Mouse (Mus musculus): ENCODE measurements around the gene Fmod.

- TF ChIP-seq CTCF (IDR thresholded peaks at IDR 0.05; ENCODE audit: low read depth, low read length) (no peak), POLR2A (IDR thresholded peaks at IDR 0.05; ENCODE audit: insufficient read depth, low read length) (no peak)
These were observed 31.6 kb upstream of the Fmod start for GRCm38 (mm10) chr1:134005490-134005889.
